ENCODE assay signal across 8 mouse cellular contexts in genomic region chr3:51788591-51789339, GRCm38 (mm10).
DNase-seq lines count a peak whose midpoint lies in the region; ATAC-seq lines count a peak whose summit lies in the region.

No protein-coding gene starts in this region.

- peak overlapping the region; percentile 59 for H3K4me2 ChIP-seq in intestine, embryonic 15.5 days (replicated peaks)

- peak; percentile 74 for DNase-seq in adrenal gland, adult 2 months
- peak; percentile 77 for DNase-seq in embryo, embryonic 11.5 days (ENCODE audit: low read depth, low spot score)
- peak; percentile 85 for DNase-seq in left cerebral cortex, postnatal 4 days
- DNase-seq in right cerebral cortex, postnatal 10 days (ENCODE audit: low spot score in 2 of 2) = peak; percentile 70 to 71

- H3K9me3 ChIP-seq in intestine, embryonic 15.5 days = no peaks in the 10 kb centered on the region

- no peaks in the 10 kb centered on the region for H3K27me3 ChIP-seq in intestine, embryonic 15.5 days (replicated peaks)

- peaks cover 15% of the 10 kb centered on the region for H3K4me1 ChIP-seq in intestine, embryonic 15.5 days (replicated peaks)

- H3K27ac ChIP-seq in intestine, embryonic 15.5 days = peak overlapping the region; percentile 71

- 3% methylated on average over 17 of the region's 17 CpGs for WGBS in intestine, embryonic 15.5 days

- H3K9ac ChIP-seq in intestine, embryonic 15.5 days = no peak overlapping the region

- intact Hi-C loops in left cerebral cortex, postnatal 4 days (cut with DNase I) = no loop called here

- ATAC-seq in granulocyte monocyte progenitor cell, adult 5-6 weeks (replicated peaks; ENCODE audit: poor library complexity, severe bottlenecking) = peak; percentile 59
- ATAC-seq in intestine, embryonic 15.5 days = peak; percentile 84
- peak; percentile 50 for ATAC-seq in megakaryocyte-erythroid progenitor cell, adult 5-6 weeks (replicated peaks; ENCODE audit: low FRiP score, low TSS enrichment, poor library complexity, severe bottlenecking)
- ATAC-seq in inflammation-experienced regulatory T-cells, adult 6 months = no peak

- no peaks in the 10 kb centered on the region for H3K36me3 ChIP-seq in intestine, embryonic 15.5 days

- H3K4me3 ChIP-seq in intestine, embryonic 15.5 days (replicated peaks) = peak overlapping the region; percentile 12; the same call in 1 of the 2 replicates
